Mouse (Mus musculus) ES-Bruce4 (cell line): ENCODE data around the gene Cd300ld. TPM values are rescaled to one million over a fixed set of nuclear protein-coding genes. Genes with fewer than 3 reads are reported as not detected.

Source experiments
- H3K27ac ChIP-seq: 2 replicates; pipeline ENCODE4 v1.5.1; 2012; ENCODE audit warnings: low read length, inconsistent platforms; ENCODE audit not compliant: insufficient read depth
- H3K27me3 ChIP-seq: 2 replicates; pipeline ENCODE4 v1.6.1; 2012; ENCODE audit warnings: mild to moderate bottlenecking, low read length, inconsistent platforms; ENCODE audit not compliant: control insufficient read depth, poor library complexity, insufficient read depth, severe bottlenecking
- H3K36me3 ChIP-seq: 2 replicates; pipeline ENCODE4 v1.6.1; 2012; ENCODE audit warnings: inconsistent platforms, mild to moderate bottlenecking, low read length, moderate library complexity; ENCODE audit not compliant: control insufficient read depth, poor library complexity, insufficient read depth, severe bottlenecking
- H3K4me1 ChIP-seq: one replicate; pipeline ENCODE4 v1.8.1; 2011; ENCODE audit warnings: low read length; ENCODE audit not compliant: control insufficient read depth, insufficient read depth
- H3K4me3 ChIP-seq: 2 replicates; pipeline ENCODE4 v1.5.1; 2011; ENCODE audit warnings: low read depth, mild to moderate bottlenecking, low read length
- H3K9ac ChIP-seq: 2 replicates; pipeline ENCODE4 v1.6.1; 2012; ENCODE audit warnings: low read depth, mild to moderate bottlenecking, inconsistent platforms; ENCODE audit not compliant: poor library complexity, severe bottlenecking
- H3K9me3 ChIP-seq: replicated peaks from 2 replicates; pipeline ENCODE4 v1.6.1; 2012; ENCODE audit warnings: mild to moderate bottlenecking, low read length, inconsistent platforms; ENCODE audit not compliant: control insufficient read depth, poor library complexity, insufficient read depth, severe bottlenecking
- CTCF ChIP-seq: IDR thresholded peaks from one replicate; pipeline ENCODE4 v1.8.1; 2011; ENCODE audit warnings: low read depth, low read length
- EP300 ChIP-seq: IDR thresholded peaks from 2 replicates; pipeline ENCODE4 v1.6.1; 2011; ENCODE audit warnings: low read depth, low read length; ENCODE audit not compliant: insufficient read depth
- POLR2A ChIP-seq: IDR thresholded peaks from one replicate; pipeline ENCODE4 v1.8.1; 2011; ENCODE audit warnings: low read length; ENCODE audit not compliant: insufficient read depth
- polyA plus RNA-seq: library from polyadenylated mRNA; stranded (reverse); fragments of >200 nt; gene quantifications from 2 replicates; pipeline ENCODE4 v1.2.4, GENCODE M21; 2011; ENCODE audit warnings: low read depth; ENCODE audit not compliant: missing spikeins, insufficient read depth, insufficient read length

The Cd300ld gene
- polyA plus RNA-seq, 1 experiment: not detected

DNA sequence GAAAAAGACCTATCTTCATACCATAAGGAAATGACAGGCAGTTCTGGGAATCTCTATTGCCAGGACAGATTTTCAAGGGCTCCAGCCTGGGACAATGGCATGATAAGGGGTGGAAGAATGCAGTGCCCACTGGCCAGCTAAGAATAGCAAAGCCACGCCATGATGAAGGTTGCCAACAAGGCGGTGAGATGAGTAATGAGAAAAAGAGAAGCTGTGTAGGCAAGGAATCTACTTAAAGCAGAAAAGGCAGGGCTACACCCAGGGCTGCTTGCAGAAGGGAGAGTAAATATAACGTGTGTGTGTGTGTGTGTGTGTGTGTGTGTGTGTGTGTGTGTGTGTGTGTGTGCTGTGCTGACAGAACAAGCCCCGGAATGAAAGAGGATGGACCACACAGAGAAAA is 7.9 kb downstream of the Cd300ld start:
- Histone ChIP-seq H3K27ac (no peak overlapping the region), H3K4me3 (no peak overlapping the region), H3K4me1 (no peaks in the 10 kb centered on the region), H3K36me3 (no peaks in the 10 kb centered on the region), H3K9ac (no peak overlapping the region), H3K27me3 (no peaks in the 10 kb centered on the region), H3K9me3 (peaks cover 35% of the 10 kb centered on the region)
- TF ChIP-seq POLR2A: no peak
- TF ChIP-seq CTCF: no peak
- TF ChIP-seq EP300: no peak

DNA sequence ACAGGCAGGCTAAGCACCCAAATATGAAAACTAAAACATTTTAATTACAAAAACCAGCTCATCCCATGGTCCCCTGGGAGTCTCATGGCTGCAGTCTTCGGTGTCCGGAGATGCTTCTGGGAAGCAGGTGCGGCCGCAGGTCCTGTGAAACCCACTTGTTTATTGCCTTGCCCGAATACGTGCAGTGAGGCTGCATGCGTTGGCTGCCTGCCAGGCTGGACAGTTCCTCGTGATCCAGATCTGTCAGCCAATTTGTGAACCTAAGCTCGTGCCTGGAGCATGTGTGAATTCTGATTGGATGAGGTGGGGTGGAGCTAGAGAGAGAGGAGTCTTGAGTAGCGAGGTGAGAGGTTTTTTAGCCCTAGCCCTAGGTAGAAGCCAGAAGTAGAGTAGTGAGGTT is 17.0 kb downstream of the Cd300ld start:
- Histone ChIP-seq H3K27ac (no peak overlapping the region), H3K9ac (no peak overlapping the region), H3K4me3 (no peak overlapping the region), H3K4me1 (no peaks in the 10 kb centered on the region), H3K9me3 (peaks cover 15% of the 10 kb centered on the region), H3K36me3 (no peaks in the 10 kb centered on the region), H3K27me3 (no peaks in the 10 kb centered on the region)
- TF ChIP-seq CTCF: no peak
- TF ChIP-seq POLR2A: no peak
- no peak for TF ChIP-seq EP300

DNA sequence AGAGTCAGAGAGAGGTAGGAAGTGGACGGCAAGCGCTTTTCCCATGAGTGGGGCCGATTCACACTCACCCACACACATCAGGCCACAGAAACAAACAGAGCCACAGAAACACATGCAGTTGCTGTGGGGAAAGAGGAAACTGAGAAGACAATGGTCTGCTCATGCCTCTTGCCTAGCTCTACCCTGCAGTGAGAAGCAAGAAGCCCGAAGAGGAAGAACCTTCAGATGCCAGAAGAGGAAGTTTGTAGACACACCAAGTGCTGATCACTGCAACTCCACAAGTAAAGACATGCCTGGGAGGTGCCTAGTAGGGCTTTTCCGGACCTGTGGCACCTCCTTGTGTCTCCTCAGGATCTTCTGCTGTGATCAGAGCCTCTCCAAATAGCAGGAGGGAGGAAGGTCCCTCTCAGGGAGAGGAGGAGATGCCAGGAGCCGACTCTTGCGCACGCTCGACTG is 20.9 kb downstream of the Cd300ld start, which contains the start of gene Cd300c:
Gene Cd300c (minus strand): TSS at position 406 of the 456 bp plus-strand sequence.
- no peaks in the 10 kb centered on the region for H3K36me3 ChIP-seq
- H3K4me1 ChIP-seq: no peaks in the 10 kb centered on the region
- H3K9ac ChIP-seq: no peak within 1 kb of the TSS
- H3K27me3 ChIP-seq: no peaks in the 10 kb centered on the region
- H3K27ac ChIP-seq: no peak within 1 kb of the TSS
- peaks cover 6% of the 10 kb centered on the region; the same call in 1 of the 2 replicates for H3K9me3 ChIP-seq
- no peak within 1 kb of the TSS for H3K4me3 ChIP-seq
- TF ChIP-seq POLR2A: no peak
- TF ChIP-seq EP300: no peak
- TF ChIP-seq CTCF: no peak

DNA sequence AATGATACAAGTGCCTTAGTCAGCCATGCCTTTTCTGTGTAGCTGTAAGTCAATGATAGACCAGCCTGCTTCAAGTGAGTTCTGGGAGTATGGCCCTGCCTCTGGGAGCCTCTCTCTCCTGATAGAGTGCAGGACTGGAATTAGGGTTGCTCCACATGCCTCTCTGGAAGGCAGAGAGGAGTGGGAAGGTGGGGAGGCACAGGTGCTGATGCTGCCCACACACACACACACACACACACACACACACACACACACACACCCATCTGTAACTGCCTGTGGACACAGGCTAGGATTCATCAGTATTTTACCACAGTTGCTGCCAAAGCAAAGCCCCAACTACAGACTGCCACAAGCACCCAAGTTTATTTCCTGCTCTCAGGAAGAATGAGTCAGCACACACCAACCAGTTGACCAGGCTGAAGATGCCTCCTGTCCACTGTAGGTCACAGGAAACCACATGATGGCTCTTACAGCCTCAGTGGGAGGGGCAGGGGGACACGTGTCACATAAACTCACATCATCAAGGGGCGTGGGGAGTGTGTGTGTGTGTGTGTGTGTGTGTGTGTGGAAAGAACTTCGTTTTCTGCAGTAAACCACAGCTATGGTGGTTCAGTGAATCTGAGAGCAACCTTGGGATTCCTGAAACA is 24.4 kb downstream of the Cd300ld start:
- Histone ChIP-seq H3K36me3 (no peaks in the 10 kb centered on the region), H3K27me3 (no peaks in the 10 kb centered on the region), H3K9ac (no peak overlapping the region), H3K4me3 (no peak overlapping the region), H3K9me3 (no peaks in the 10 kb centered on the region), H3K27ac (no peak overlapping the region), H3K4me1 (no peaks in the 10 kb centered on the region)
- no peak for TF ChIP-seq POLR2A
- no peak for TF ChIP-seq CTCF
- no peak for TF ChIP-seq EP300

DNA sequence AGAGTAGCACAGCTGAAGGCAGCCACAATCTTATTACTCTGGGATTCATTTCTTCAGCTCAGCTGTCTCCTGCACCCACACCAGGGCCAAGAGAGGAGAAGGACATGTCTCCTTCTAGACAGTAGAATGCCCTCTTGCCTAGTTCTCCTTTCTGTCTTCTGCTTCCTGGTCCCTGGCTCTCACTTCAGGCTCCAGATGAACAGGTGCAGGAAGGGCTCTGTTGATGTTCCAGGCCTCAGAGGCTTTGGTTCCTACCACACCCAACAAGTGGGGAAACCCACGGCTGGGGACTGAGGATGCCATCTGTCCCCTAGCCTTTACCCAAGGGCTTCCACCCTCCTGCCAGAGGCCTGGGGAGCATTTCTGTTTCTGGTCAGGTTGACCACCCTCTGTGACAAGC is 29.4 kb downstream of the Cd300ld start:
- H3K4me1 ChIP-seq: no peaks in the 10 kb centered on the region
- TF ChIP-seq POLR2A: no peak
- TF ChIP-seq CTCF: no peak
- TF ChIP-seq EP300: no peak
- no peak overlapping the region for H3K9ac ChIP-seq
- H3K4me3 ChIP-seq: no peak overlapping the region
- no peaks in the 10 kb centered on the region for H3K27me3 ChIP-seq
- H3K36me3 ChIP-seq: no peaks in the 10 kb centered on the region
- no peak overlapping the region for H3K27ac ChIP-seq
- no peaks in the 10 kb centered on the region for H3K9me3 ChIP-seq

DNA sequence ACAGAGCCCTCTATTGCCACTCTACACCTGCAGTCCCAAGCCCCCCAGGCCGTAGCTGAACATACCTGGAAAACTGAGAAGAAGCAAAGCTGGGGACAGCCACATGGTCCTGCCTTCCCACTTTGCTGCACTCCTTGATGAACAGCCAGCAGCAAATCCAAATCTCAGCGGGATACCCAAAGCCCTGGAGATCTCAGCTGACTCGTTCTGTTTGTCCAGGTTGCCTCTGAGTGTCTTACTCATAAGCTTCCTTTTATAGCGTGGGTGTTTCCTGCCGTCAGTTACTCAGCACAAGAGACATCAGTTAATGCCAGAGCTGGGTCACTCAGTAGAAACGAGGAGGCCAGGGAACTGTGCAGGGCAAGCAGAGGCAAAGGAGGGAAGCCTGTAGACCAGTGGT is 55.6 kb downstream of the Cd300ld start, which contains the start of gene Cd300lb:
Gene Cd300lb (minus strand): TSS at position 243 of the 400 bp plus-strand sequence.
- no peak within 1 kb of the TSS for H3K27ac ChIP-seq
- no peak within 1 kb of the TSS for H3K9ac ChIP-seq
- no peaks in the 10 kb centered on the region for H3K27me3 ChIP-seq
- H3K4me3 ChIP-seq: no peak within 1 kb of the TSS
- no peak for TF ChIP-seq EP300
- no peak for TF ChIP-seq POLR2A
- TF ChIP-seq CTCF: no peak
- no peaks in the 10 kb centered on the region for H3K4me1 ChIP-seq
- H3K36me3 ChIP-seq: no peaks in the 10 kb centered on the region
- H3K9me3 ChIP-seq: no peaks in the 10 kb centered on the region
